ENCODE assay signal across 9 mouse cellular contexts in genomic region chr9:37144696-37145095, GRCm38 (mm10). TPM values are rescaled to one million over a fixed set of nuclear protein-coding genes. Genes with fewer than 3 reads are reported as not detected.
DNase-seq lines count a peak whose midpoint lies in the region; ATAC-seq and TF ChIP-seq lines count a peak whose summit lies in the region.
"Had no signal": no experiment of that assay in that cellular context is flagged by ENCODE, and none has a peak within 500 bp of the region (broad histone marks: within the 10 kb centered on the region; RNA-seq: fewer than 3 reads in every experiment).

No protein-coding gene starts in this region.

- peak overlapping the region; percentile 95 for H3K9ac ChIP-seq in heart, embryonic 13.5 days
- H3K9ac ChIP-seq in hindbrain, embryonic 13.5 days, result peak overlapping the region; percentile 99
- peak overlapping the region; percentile 97 for H3K9ac ChIP-seq in midbrain, embryonic 16.5 days (ENCODE audit: low read depth, low read length)

- H3K4me2 ChIP-seq in heart, embryonic 13.5 days, result peak overlapping the region; percentile 88
- peak overlapping the region; percentile 70 for H3K4me2 ChIP-seq in hindbrain, embryonic 13.5 days
- H3K4me2 ChIP-seq in midbrain, embryonic 16.5 days (ENCODE audit: low read length), result peak overlapping the region; percentile 96

- H3K27ac ChIP-seq in heart, embryonic 13.5 days (replicated peaks), result peak overlapping the region; percentile 95
- H3K27ac ChIP-seq in cortical plate, adult 2 months (ENCODE audit: insufficient read depth, low read length), result peak overlapping the region; percentile 98
- peak overlapping the region; percentile 100 for H3K27ac ChIP-seq in hindbrain, embryonic 13.5 days
- peak overlapping the region; percentile 99 for H3K27ac ChIP-seq in midbrain, embryonic 16.5 days (ENCODE audit: low read length)
- H3K27ac ChIP-seq: macrophage had no signal

- WGBS in heart, embryonic 13.5 days, result 20% methylated on average over 6 of the region's 6 CpGs
- 5% methylated on average over 6 of the region's 6 CpGs for WGBS in hindbrain, embryonic 13.5 days
- 1% methylated on average over 6 of the region's 6 CpGs for WGBS in midbrain, embryonic 16.5 days

- H3K36me3 ChIP-seq in heart, embryonic 13.5 days, result no peaks in the 10 kb centered on the region
- no peaks in the 10 kb centered on the region for H3K36me3 ChIP-seq in hindbrain, embryonic 13.5 days
- H3K36me3 ChIP-seq in midbrain, embryonic 16.5 days (ENCODE audit: control insufficient read depth, insufficient read depth, low read length), result no peaks in the 10 kb centered on the region

- no peak for TF ChIP-seq POLR2A in cortical plate, adult 2 months (IDR thresholded peaks at IDR 0.05; ENCODE audit: extremely low read depth, insufficient read depth, low read length)

- peak overlapping the region; percentile 81 for H3K4me3 ChIP-seq in heart, embryonic 13.5 days
- peak overlapping the region; percentile 82 for H3K4me3 ChIP-seq in cortical plate, adult 2 months (ENCODE audit: insufficient read depth, low read length)
- peak overlapping the region; percentile 88 for H3K4me3 ChIP-seq in hindbrain, embryonic 13.5 days
- H3K4me3 ChIP-seq in midbrain, embryonic 16.5 days (ENCODE audit: low read depth, low read length), result peak overlapping the region; percentile 85

- no peak for TF ChIP-seq CTCF in cortical plate, adult 2 months (IDR thresholded peaks at IDR 0.05; ENCODE audit: extremely low read depth, insufficient read depth, low read length)

- intact Hi-C loops in gastrocnemius, postnatal 14 days (cut with DNase I; ENCODE audit: low total_unique reads), result no loop called here

- no peak for DNase-seq in heart, adult 9 months (ENCODE audit: low spot score in 2 of 2)
- no peak for DNase-seq in thymus, postnatal 14 days
- DNase-seq in gastrocnemius, postnatal 14 days, result no peak

- no peaks in the 10 kb centered on the region for H3K9me3 ChIP-seq in heart, embryonic 13.5 days
- H3K9me3 ChIP-seq in hindbrain, embryonic 13.5 days, result no peaks in the 10 kb centered on the region
- H3K9me3 ChIP-seq in midbrain, embryonic 16.5 days (replicated peaks; ENCODE audit: control insufficient read depth, low read length, poor library complexity, severe bottlenecking), result no peaks in the 10 kb centered on the region

- no peak for ATAC-seq in heart, embryonic 13.5 days (ENCODE audit: extremely low read depth, insufficient number of reproducible peaks, low FRiP score, low TSS enrichment)
- no peak for ATAC-seq in hindbrain, embryonic 13.5 days (ENCODE audit: low FRiP score)
- ATAC-seq in midbrain, embryonic 16.5 days, result no peak
- ATAC-seq in erythroid progenitor cell, adult 5-6 weeks (replicated peaks; ENCODE audit: low FRiP score, poor library complexity, severe bottlenecking), result no peak

- peaks cover 54% of the 10 kb centered on the region for H3K4me1 ChIP-seq in heart, embryonic 13.5 days
- peaks cover 8% of the 10 kb centered on the region for H3K4me1 ChIP-seq in cortical plate, adult 2 months (ENCODE audit: control insufficient read depth, insufficient read depth, low read length)
- peaks cover 67% of the 10 kb centered on the region for H3K4me1 ChIP-seq in hindbrain, embryonic 13.5 days (replicated peaks)
- peaks cover 36% of the 10 kb centered on the region for H3K4me1 ChIP-seq in midbrain, embryonic 16.5 days (ENCODE audit: control insufficient read depth, insufficient read depth, low read length)

- H3K27me3 ChIP-seq in heart, embryonic 13.5 days (replicated peaks), result peaks cover 15% of the 10 kb centered on the region; the same call in 1 of the 2 replicates
- peaks cover 4% of the 10 kb centered on the region; the same call in 1 of the 2 replicates for H3K27me3 ChIP-seq in hindbrain, embryonic 13.5 days
- H3K27me3 ChIP-seq in midbrain, embryonic 16.5 days (ENCODE audit: control insufficient read depth, insufficient read depth, low read depth, low read length), result no peaks in the 10 kb centered on the region

RNA-seq across cellular contexts. Expression of gene Pknox2, which starts 2.5 kb away (rescaled TPM):
- polyA plus RNA-seq in heart, embryonic 13.5 days (2015; fragmentation: Nextera tagmentation; extraction: Ambion mirVana), result 4.9 and 5.7 TPM in 2 replicates
- polyA plus RNA-seq in cortical plate, adult 2 months (2012; rRNA removed), result 80.9 and 84.4 TPM in 2 replicates
- 39.5 and 44.7 TPM in 2 replicates for polyA plus RNA-seq in hindbrain, embryonic 13.5 days (2015; fragmentation: Nextera tagmentation; extraction: Ambion mirVana)
- polyA plus RNA-seq in midbrain, embryonic 16.5 days (2015; fragmentation: Nextera tagmentation; extraction: Ambion mirVana), result 32.5 and 34.3 TPM in 2 replicates
- not detected in 2 replicates for total RNA-seq in erythroid progenitor cell, adult 5-6 weeks (2015; ENCODE audit: low replicate concordance)
- 0.13 TPM in 1 of 2 replicates, not detected in the other for total RNA-seq in erythroid progenitor cell, adult 5-6 weeks (2017; ENCODE audit: low replicate concordance)
- total RNA-seq in gastrocnemius, postnatal 14 days (2021), result 10 to 100 TPM; 27.6 to 31.4 TPM
- polyA plus RNA-seq: macrophage had no signal
